Mouse (Mus musculus): ENCODE measurements around the gene Fdxr.
A peak's percentile ranks its signal among the peaks of the same experiment; 100 is the strongest.

Fdxr gene

GRCm38 (mm10) chr11:115289885-115290284, 13.0 kb upstream of the Fdxr start:
- DNase-seq (ENCODE audit: low spot score) = no peak

- DNase-seq (ENCODE audit: low spot score) = no peak
Measured at GRCm38 (mm10) chr11:115288305-115288704, 11.5 kb upstream of the Fdxr start.

DNA sequence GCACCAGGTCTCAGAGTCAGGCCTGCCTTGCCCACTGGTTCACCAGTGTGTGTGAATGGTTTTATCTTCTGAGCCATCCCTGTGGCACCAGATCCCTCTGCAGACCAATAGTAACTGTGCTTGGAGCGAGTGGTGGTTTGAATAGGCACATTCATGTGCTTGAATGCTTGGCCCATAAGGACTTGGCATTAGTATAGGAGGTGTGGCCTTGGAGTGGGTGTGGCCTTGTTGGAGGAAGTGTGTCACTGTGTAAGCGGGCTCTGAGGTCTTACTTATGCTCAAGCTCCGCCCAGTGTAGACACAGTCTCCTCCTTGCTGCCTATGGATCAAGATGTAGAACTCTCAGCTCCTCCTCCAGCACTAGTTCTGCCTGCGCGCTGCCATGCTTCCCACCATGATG, 10.5 kb upstream of the Fdxr start:
- no peak for DNase-seq (ENCODE audit: low spot score)

- DNase-seq (ENCODE audit: low spot score) = no peak
Measured at GRCm38 (mm10) chr11:115286201-115286993, 9.5 kb upstream of the Fdxr start.

DNA sequence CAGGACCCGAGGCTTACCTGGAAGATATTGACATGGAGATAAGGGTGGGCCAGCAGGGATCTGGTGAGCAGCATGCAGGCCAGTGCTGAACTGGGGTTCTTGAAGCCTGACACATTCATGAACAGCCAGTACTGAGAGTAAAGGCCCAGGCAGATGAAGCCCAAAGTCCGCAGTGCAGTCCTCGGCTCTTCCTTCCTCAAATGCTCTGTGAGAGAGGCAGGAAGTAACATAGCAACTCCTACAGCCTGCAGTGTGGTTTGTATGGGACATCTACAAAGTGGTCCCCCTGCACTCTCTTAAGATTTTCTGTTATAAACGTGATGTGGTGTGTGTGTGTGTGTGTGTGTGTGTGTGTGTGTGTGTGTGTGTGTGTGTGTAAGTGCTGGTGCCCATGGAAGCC, 8.4 kb upstream of the Fdxr start:
- DNase-seq (ENCODE audit: low spot score) = no peak

DNA sequence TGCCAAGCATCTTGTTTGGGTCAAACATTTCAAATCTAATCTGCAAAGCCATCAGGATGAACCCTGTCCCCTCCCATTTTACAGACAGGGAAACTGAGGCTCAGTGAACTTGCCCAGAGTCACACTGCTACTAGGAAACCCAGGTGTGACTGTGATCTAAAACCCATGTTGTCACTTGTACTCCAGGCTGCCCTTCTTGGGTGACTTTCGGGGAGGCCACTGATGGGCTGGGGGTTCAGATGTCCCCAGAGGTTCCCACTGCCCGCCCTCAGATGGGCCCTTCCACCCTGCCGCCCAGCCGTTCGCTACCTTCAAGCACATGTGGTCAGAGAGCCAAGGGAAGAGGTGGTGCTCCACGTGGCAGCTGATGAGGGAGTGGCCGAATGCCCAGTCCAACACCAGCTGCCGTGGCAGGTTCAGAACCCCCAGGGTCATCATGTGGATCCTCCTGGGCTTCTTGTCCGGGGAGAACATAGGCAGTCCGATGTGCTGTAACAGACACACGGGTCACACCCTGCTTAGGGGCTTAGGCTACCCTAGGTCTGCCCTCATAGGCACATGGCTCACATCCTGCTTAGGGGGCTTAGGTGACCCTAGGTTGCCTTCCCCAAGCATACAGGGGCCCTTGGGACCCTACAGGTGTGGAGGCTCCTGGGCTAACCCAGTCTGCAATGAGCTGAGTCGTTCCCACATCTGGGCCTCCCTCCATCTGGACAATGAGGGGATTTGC, 7.2 kb upstream of the Fdxr start:
- DNase-seq (ENCODE audit: low spot score) = no peak

- DNase-seq (ENCODE audit: low spot score) = no peak
Measured at GRCm38 (mm10) chr11:115283486-115283765, 6.6 kb upstream of the Fdxr start.

DNA sequence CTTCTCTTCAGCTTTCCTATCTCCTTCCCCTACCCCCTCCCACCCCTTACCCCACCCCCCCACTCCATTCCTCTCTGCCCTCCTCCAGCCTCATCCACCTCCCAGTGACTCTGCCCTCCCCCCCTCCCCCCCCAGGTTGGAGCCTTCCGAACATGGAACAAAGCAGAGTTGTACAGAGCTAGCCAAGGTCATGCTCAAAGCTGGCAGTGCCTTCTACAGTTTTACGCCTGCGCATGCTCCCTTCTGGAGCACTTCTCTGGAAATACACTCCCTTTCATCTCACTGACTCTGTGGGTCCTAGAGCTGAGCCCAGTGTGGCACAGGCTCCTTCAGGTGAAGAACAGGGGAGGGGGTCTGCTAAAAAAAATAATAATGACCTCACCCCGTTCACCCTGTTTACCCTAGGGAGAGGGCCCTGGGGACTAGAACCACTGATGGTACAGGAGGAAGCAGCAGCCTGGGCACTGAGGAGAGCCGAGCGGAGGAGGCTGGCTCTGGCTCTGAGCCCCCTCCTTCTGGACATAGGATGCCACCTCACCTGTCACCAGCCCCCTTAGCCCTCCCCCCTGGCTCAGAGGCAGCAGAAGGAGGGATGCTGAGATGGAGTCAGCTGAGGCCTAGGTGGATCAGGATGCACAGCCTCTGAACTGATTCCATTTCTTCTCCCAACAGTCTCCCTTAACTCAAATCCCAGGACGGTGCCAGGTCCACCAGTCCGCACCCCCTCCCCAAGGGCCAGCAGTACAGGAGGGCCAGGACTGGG, 6.1 kb upstream of the Fdxr start:
- DNase-seq (ENCODE audit: low spot score) = no peak

DNA sequence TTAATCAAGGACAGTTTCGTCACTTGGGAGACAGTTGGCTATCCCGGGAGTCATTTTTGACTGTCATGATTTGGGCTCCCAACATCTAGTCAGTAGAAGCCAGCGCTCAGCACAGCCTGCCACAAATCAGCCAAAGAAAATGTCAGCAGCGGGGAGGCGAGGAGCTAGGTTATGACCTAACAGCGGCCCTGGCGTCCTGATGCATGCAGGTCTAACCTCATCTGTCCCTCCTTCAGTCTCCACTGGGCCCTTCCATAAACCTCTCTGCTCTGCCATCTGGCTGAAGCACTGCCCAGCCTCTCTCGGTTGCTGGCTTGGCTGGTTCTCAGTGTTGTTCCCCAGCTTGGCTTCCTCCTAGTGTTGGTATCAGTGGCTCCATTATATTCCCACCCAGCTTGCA, 5.4 kb upstream of the Fdxr start:
- DNase-seq (ENCODE audit: low spot score) = no peak

DNA sequence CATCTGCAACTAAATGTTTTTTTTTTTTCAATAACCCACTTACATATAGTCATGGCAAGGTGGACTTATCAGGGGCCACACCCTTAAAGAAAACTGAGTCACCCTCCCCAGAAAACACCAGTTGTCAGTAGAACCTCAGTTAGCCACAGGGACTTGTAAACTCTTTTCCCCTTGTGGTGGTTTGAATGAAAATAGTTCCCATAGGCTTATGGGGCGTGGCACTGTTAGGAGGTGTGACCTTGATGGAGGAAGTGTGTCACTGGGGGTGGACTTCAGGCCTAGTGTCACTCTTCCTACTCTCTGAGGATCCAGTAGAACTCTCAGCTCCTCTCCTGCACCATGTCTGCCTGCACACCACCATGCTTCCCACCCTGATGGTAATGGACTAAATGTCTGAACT, 2.9 kb upstream of the Fdxr start:
- no peak for DNase-seq (ENCODE audit: low spot score)

GRCm38 (mm10) chr11:115278176-115278575, 1.3 kb upstream of the Fdxr start:
- no peak for DNase-seq (ENCODE audit: low spot score)

- DNase-seq (ENCODE audit: low spot score) = no peak
Measured at GRCm38 (mm10) chr11:115277604-115277975, 740 bp upstream of the Fdxr start.

DNA sequence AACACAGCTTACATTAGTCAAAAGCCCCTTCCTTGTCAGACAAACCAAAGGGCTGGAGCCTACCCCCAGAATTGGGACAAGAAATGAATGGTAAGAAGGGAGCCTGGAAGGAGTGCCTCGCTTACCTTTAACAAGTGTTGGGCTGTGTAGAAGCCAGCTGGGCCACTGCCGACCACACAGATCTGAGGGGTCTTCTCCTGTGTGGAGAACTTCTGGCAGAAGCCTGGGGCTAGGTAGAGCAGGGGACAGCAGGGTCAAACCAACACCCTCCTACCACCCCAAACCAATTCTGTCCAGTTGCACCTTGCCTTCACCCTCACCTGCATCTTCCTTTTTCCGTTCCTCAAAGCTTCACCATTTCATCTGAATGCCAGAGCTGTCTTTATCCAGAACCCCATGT, 896 bp downstream of the Fdxr start:
- no peak for DNase-seq (ENCODE audit: low spot score)

- DNase-seq (ENCODE audit: low spot score) = no peak
Measured at GRCm38 (mm10) chr11:115275509-115275908, 1.3 kb downstream of the Fdxr start.

GRCm38 (mm10) chr11:115274771-115275170, 2.1 kb downstream of the Fdxr start:
- DNase-seq (ENCODE audit: low spot score) = no peak

GRCm38 (mm10) chr11:115274178-115274577, 2.7 kb downstream of the Fdxr start:
- no peak for DNase-seq (ENCODE audit: low spot score)

DNA sequence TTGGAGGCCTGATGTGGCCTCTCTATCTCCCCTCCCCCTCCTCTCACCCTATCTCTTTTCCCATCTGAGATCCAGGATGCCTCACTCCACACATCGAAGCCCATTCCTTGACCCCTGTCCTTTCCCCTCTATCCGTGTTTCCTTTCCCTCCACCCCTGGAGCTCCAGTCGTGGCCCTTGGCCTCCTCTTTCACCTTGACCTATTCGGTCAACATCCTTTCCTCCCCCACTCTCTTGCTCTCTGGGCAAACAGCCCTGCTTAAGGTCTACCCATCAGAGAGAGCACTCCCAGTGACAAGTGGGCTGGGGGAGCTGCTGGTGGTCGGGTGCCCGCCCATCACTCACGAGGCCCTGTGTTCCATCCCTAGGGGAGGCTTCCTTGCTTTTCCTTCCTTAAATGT, 3.1 kb downstream of the Fdxr start:
- no peak for DNase-seq (ENCODE audit: low spot score)

- DNase-seq (ENCODE audit: low spot score) = no peak
Measured at GRCm38 (mm10) chr11:115272894-115273498, 3.9 kb downstream of the Fdxr start.

GRCm38 (mm10) chr11:115271481-115271880, 5.4 kb downstream of the Fdxr start:
- no peak for DNase-seq (ENCODE audit: low spot score)

DNA sequence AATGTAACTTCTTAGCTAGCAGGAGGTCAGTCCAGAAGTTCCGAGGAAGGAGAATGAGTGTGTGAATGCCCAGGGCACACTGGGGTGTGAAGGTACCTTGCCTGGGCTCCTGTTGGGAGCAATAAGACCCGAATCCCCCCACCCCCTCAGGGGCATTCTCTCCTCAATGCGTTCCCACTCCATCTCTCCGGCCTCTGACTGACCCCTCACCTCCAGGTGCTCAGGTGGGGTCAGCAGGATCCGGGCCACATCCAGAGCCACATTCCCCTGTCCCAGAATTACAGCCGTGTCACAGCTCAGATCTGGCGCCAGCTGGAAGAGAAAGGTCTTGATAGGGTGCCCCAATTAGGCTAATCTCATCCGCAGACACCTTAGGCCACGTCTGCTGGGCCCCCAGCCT, 5.8 kb downstream of the Fdxr start:
- no peak for DNase-seq (ENCODE audit: low spot score)

DNA sequence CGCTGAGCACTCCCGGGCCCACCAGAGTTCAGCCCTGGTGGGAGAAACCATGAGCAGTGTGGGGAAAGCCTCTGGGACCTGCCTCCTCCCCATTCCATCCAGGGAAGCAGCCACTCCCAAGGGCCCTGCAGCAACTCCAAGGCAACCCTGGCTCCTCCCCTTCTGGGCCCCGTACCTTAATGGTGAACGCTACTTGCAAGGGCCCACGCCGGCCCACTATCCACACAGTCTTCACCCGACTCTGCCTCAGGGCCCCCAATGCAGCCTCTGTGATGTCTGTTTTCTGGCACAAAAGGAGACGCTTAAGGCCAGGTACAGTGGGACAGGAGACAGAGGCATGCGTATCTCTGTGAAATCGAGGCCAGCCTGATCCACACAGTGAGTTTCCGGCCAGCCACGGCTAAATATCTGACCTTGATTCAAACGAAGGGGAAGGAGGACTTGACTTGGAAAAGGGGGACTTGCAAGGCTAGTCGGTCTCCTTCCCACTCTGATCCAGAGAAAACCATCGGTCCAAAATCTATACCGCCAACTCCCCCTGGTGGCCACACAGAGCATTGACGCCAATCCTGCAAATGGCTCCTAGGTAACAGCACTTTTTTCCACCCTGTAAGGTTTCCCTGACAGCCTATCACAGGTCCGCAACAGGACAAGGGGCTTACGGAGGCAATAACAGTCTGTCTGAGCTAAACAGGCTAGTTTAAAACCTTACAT, 6.5 kb downstream of the Fdxr start:
- peak; percentile 61 for DNase-seq (ENCODE audit: low spot score)

Measured in yolk sac, embryonic 10.5 days (tissue).